Mouse (Mus musculus) MEL (cell line): ENCODE data around the gene Mmachc. TPM values are rescaled to one million over a fixed set of nuclear protein-coding genes. Genes with fewer than 3 reads are reported as not detected.

Experiments
- DNase-seq: peaks from one replicate; pipeline ENCODE4 v3.0.0; 2011; ENCODE audit warnings: low read depth, low spot score
- H3K27ac ChIP-seq: 2 replicates; pipeline ENCODE4 v1.5.1; 2012; ENCODE audit warnings: low read depth, mild to moderate bottlenecking, control low read depth, low read length, moderate library complexity; ENCODE audit not compliant: control insufficient read depth
- H3K27me3 ChIP-seq, 2 experiments: fragments of 150-350 bp in 1 of 2; sonication (generic) in 1 of 2; 2 replicates each; pipeline ENCODE4 v1.6.1; 2012; ENCODE audit warnings: low read length in 2 of 2, mild to moderate bottlenecking in 2 of 2, improper control_type of control experiment in 1 of 2, moderate library complexity in 1 of 2; ENCODE audit not compliant: insufficient read depth in 2 of 2, control insufficient read depth in 1 of 2
- H3K36me3 ChIP-seq, 2 experiments: 2 replicates each; pipeline ENCODE4 v1.6.1; 2012 to 2014; ENCODE audit warnings: low read length in 2 of 2, improper control_type of control experiment in 1 of 2, inconsistent platforms in 1 of 2, mild to moderate bottlenecking in 1 of 2; ENCODE audit not compliant: insufficient read depth in 2 of 2, control insufficient read depth in 1 of 2
- H3K4me1 ChIP-seq, 2 experiments: fragments of 150-350 bp in 1 of 2; sonication (generic) in 1 of 2; 2 replicates each; pipeline ENCODE4 v1.6.1; 2012; ENCODE audit warnings: low read length in 2 of 2, improper control_type of control experiment in 1 of 2, mild to moderate bottlenecking in 1 of 2; ENCODE audit not compliant: insufficient read depth in 2 of 2, control insufficient read depth in 1 of 2
- H3K4me3 ChIP-seq, 2 experiments: fragments of 150-350 bp in 1 of 2; sonication (generic) in 1 of 2; 2 replicates each; pipeline ENCODE4 v1.5.1; 2012; ENCODE audit warnings: low read depth in 2 of 2, low read length in 2 of 2, mild to moderate bottlenecking in 2 of 2, moderate library complexity in 2 of 2, control low read depth in 1 of 2, improper control_type of control experiment in 1 of 2; ENCODE audit not compliant: control insufficient read depth in 1 of 2, insufficient read depth in 1 of 2
- H3K79me2 ChIP-seq: 2 replicates; pipeline ENCODE4 v1.6.1; 2012; ENCODE audit warnings: mild to moderate bottlenecking, low read length, moderate library complexity; ENCODE audit not compliant: control insufficient read depth, poor library complexity, insufficient read depth
- H3K9ac ChIP-seq: 2 replicates; pipeline ENCODE4 v1.6.1; 2012; ENCODE audit warnings: low read depth, mild to moderate bottlenecking, control low read depth, low read length, moderate library complexity; ENCODE audit not compliant: control insufficient read depth, poor library complexity, severe bottlenecking
- H3K9me3 ChIP-seq: fragments of 150-350 bp; sonication (generic); replicated peaks from 2 replicates; pipeline ENCODE4 v1.6.1; 2012; ENCODE audit warnings: mild to moderate bottlenecking, low read length, improper control_type of control experiment, moderate library complexity; ENCODE audit not compliant: insufficient read depth
- CTCF ChIP-seq, 3 experiments: IDR thresholded peaks in 2 of 3; conservative IDR thresholded peaks in 1 of 3; 2 replicates each; pipeline ENCODE4 v1.5.1; 2011 to 2012; ENCODE audit warnings: low read length in 3 of 3, low read depth in 2 of 3, mild to moderate bottlenecking in 2 of 3, improper control_type of control experiment in 1 of 3, inconsistent platforms in 1 of 3, mixed read lengths in 1 of 3, moderate library complexity in 1 of 3; ENCODE audit not compliant: control insufficient read depth in 1 of 3, insufficient read depth in 1 of 3, poor library complexity in 1 of 3, severe bottlenecking in 1 of 3
- E2F4 ChIP-seq: IDR thresholded peaks from 2 replicates; pipeline ENCODE4 v1.6.1; 2011; ENCODE audit warnings: low read depth, low read length, improper control_type of control experiment, borderline replicate concordance
- EP300 ChIP-seq, 2 experiments: IDR thresholded peaks; 2 replicates each; pipeline ENCODE4 v1.6.1; 2011; ENCODE audit warnings: improper control_type of control experiment in 2 of 2, low read length in 2 of 2, low read depth in 1 of 2, mild to moderate bottlenecking in 1 of 2
- ETS1 ChIP-seq: IDR thresholded peaks from 2 replicates; pipeline ENCODE4 v1.6.1; 2012; ENCODE audit warnings: low read depth, mild to moderate bottlenecking, inconsistent platforms, low read length, improper control_type of control experiment, moderate library complexity
- HCFC1 ChIP-seq: IDR thresholded peaks from 2 replicates; pipeline ENCODE4 v1.6.1; 2012; ENCODE audit warnings: low read depth, mild to moderate bottlenecking, inconsistent platforms, low read length, improper control_type of control experiment, moderate library complexity
- JUND ChIP-seq: IDR thresholded peaks from 2 replicates; pipeline ENCODE4 v1.6.1; 2011; ENCODE audit warnings: low read depth, mild to moderate bottlenecking, improper control_type of control experiment, low read length
- MAX ChIP-seq: IDR thresholded peaks from 2 replicates; pipeline ENCODE4 v1.6.1; 2011; ENCODE audit warnings: low read length, improper control_type of control experiment
- MAZ ChIP-seq: IDR thresholded peaks from 2 replicates; pipeline ENCODE4 v1.6.1; 2012; ENCODE audit warnings: low read depth, mild to moderate bottlenecking, inconsistent platforms, low read length, improper control_type of control experiment
- MYB ChIP-seq: IDR thresholded peaks from 2 replicates; pipeline ENCODE4 v1.6.1; 2011; ENCODE audit warnings: mild to moderate bottlenecking, low read depth, low read length, improper control_type of control experiment
- MYC ChIP-seq: IDR thresholded peaks from 2 replicates; pipeline ENCODE4 v1.6.1; 2011; ENCODE audit warnings: low read depth, mild to moderate bottlenecking, low read length, improper control_type of control experiment, moderate library complexity
- NELFE ChIP-seq: IDR thresholded peaks from 2 replicates; pipeline ENCODE4 v1.6.1; 2011; ENCODE audit warnings: low read depth, low read length, improper control_type of control experiment
- POLR2A ChIP-seq, 2 experiments: IDR thresholded peaks; 2 replicates each; pipeline ENCODE4 v1.6.1; 2011 to 2012; ENCODE audit warnings: low read length in 2 of 2, mild to moderate bottlenecking in 2 of 2, control low read depth in 1 of 2, improper control_type of control experiment in 1 of 2, low read depth in 1 of 2, moderate library complexity in 1 of 2; ENCODE audit not compliant: control insufficient read depth in 1 of 2, insufficient read depth in 1 of 2, poor library complexity in 1 of 2
- POLR2AphosphoS2 ChIP-seq: IDR thresholded peaks from 2 replicates; pipeline ENCODE4 v1.6.1; 2011; ENCODE audit warnings: low read length, improper control_type of control experiment
- POLR2AphosphoS5 ChIP-seq: IDR thresholded peaks from 2 replicates; pipeline ENCODE4 v1.6.1; 2012; ENCODE audit warnings: low read depth, borderline replicate concordance, mild to moderate bottlenecking, inconsistent platforms, low read length, moderate library complexity, mixed read lengths
- SIN3A ChIP-seq: IDR thresholded peaks from 2 replicates; pipeline ENCODE4 v1.6.1; 2012; ENCODE audit warnings: low read length, improper control_type of control experiment, inconsistent platforms
- TAL1 ChIP-seq: IDR thresholded peaks from 2 replicates; pipeline ENCODE4 v1.6.1; 2012; ENCODE audit warnings: mild to moderate bottlenecking, inconsistent platforms, low read length, moderate library complexity, mixed read lengths
- TBP ChIP-seq: IDR thresholded peaks from 2 replicates; pipeline ENCODE4 v1.8.0; 2011; ENCODE audit warnings: low read depth, low read length, improper control_type of control experiment
- UBTF ChIP-seq: IDR thresholded peaks from 2 replicates; pipeline ENCODE4 v1.6.1; 2012; ENCODE audit warnings: low read depth, mild to moderate bottlenecking, inconsistent platforms, low read length, improper control_type of control experiment, moderate library complexity, borderline replicate concordance; ENCODE audit not compliant: insufficient read depth
- ZC3H11A ChIP-seq: IDR thresholded peaks from 2 replicates; pipeline ENCODE4 v1.6.1; 2012; ENCODE audit warnings: low read depth, mild to moderate bottlenecking, inconsistent platforms, low read length, improper control_type of control experiment
- ZMIZ1 ChIP-seq: IDR thresholded peaks from 2 replicates; pipeline ENCODE4 v1.6.1; 2012; ENCODE audit warnings: low read depth, mild to moderate bottlenecking, inconsistent platforms, low read length, improper control_type of control experiment, moderate library complexity
- ZNF384 ChIP-seq: IDR thresholded peaks from 2 replicates; pipeline ENCODE4 v1.6.1; 2012; ENCODE audit warnings: low read depth, mild to moderate bottlenecking, inconsistent platforms, low read length, improper control_type of control experiment
- polyA plus RNA-seq, 2 experiments: library from polyadenylated mRNA; stranded (reverse) in 1 of 2; unstranded in 1 of 2; fragments of >175 nt in 1 of 2; fragments of >200 nt in 1 of 2; gene quantifications; 2 replicates each; pipeline versions ENCODE4 v1.2.1 to v1.2.4; 2012; ENCODE audit warnings: low replicate concordance in 2 of 2, low read depth in 1 of 2; ENCODE audit not compliant: insufficient read length in 2 of 2, insufficient read depth in 1 of 2, missing spikeins in 1 of 2
- total RNA-seq: library from RNA; depleted of rRNA; stranded (reverse); fragments of 300-350 nt; gene quantifications from 2 replicates; pipeline ENCODE4 v1.2.3, GENCODE M21; 2012

The Mmachc gene
- total and polyA plus RNA-seq, 3 experiments, result 15.1 to 22.8 TPM; not detected in 1

GRCm38 (mm10) chr4:116708791-116709390 is 685 bp upstream of the Mmachc start:
- H3K27me3 ChIP-seq, result no peaks in the 10 kb centered on the region
- peaks cover 0 to 19% of the 10 kb centered on the region in 2 experiments; a peak in 3 of 4 replicates for H3K36me3 ChIP-seq
- H3K4me1 ChIP-seq, result peaks cover 0 to 12% of the 10 kb centered on the region in 2 experiments; a peak in 3 of 4 replicates
- peaks cover 6% of the 10 kb centered on the region for H3K79me2 ChIP-seq
- TF ChIP-seq ZNF384 (peak; percentile 91), MAX (no peak; the same call in 1 of the 2 replicates), MAZ (0 out of 2 replicates have a peak, but pooled peaks have one; percentile 35), ETS1 (0 out of 2 replicates have a peak, but pooled peaks have one; percentile 1)
- TF ChIP-seq, all 39 proteins: peak for 3
- Histone ChIP-seq H3K9ac (peak overlapping the region; percentile 76), H3K27ac (peak overlapping the region; percentile 63), H3K4me3 (peak overlapping the region; percentile 71 to 73), H3K9me3 (no peaks in the 10 kb centered on the region)
- peak; percentile 69 for DNase-seq

DNA sequence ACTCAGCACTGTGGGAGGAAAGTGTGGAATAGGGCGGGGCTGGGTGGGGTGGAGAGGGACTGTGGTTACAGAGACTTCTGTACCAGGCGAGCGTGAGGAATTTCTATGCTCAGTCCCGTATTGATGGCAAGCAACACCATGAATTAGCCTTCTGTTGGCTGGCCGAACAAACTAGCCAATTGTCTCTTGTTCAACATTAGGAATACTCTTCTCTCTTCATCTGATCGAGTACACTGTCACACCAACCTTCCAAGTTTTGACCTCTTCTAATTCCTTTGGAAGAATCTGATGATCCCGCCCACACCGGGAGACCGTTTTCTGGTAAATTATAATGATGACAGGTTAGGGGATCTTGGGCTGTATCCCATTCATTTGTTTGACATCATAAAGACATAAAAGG is 540 bp downstream of the Mmachc start:
- H3K27ac ChIP-seq, result peak overlapping the region; percentile 62
- H3K4me3 ChIP-seq, result peak overlapping the region; percentile 70 to 71
- no peaks in the 10 kb centered on the region for H3K9me3 ChIP-seq
- peaks cover 1 to 19% of the 10 kb centered on the region in 2 experiments; a peak in 3 of 4 replicates for H3K36me3 ChIP-seq
- DNase-seq, result peak; percentile 49
- H3K4me1 ChIP-seq, result peaks cover 0 to 12% of the 10 kb centered on the region in 2 experiments; a peak in 3 of 4 replicates
- no peaks in the 10 kb centered on the region for H3K27me3 ChIP-seq
- H3K79me2 ChIP-seq, result peaks cover 6% of the 10 kb centered on the region
- H3K9ac ChIP-seq, result peak overlapping the region; percentile 76
- no peak for TF ChIP-seq EP300 (IDR thresholded peaks at IDR 0.05; ENCODE audit: low read depth in 1 of 2, low read length in 2 of 2)
- no peak for TF ChIP-seq TAL1
- TF ChIP-seq NELFE, result no peak
- no peak for TF ChIP-seq SIN3A
- TF ChIP-seq TBP, result no peak
- no peak for TF ChIP-seq UBTF
- TF ChIP-seq JUND, result no peak
- TF ChIP-seq MYC, result no peak
- no peak for TF ChIP-seq MYB
- no peak; the same call in 1 of the 2 replicates for TF ChIP-seq ZMIZ1
- TF ChIP-seq HCFC1, result no peak
- TF ChIP-seq POLR2AphosphoS5, result no peak
- no peak for TF ChIP-seq CTCF (IDR thresholded peaks at IDR 0.05 in 2 of 3, conservative IDR thresholded peaks at IDR 0.05 in 1 of 3; ENCODE audit: control insufficient read depth in 1 of 3, insufficient read depth in 1 of 3, low read depth in 2 of 3, low read length in 3 of 3, poor library complexity in 1 of 3, severe bottlenecking in 1 of 3)
- no peak for TF ChIP-seq ZC3H11A
- no peak for TF ChIP-seq E2F4
- no peak for TF ChIP-seq POLR2A (IDR thresholded peaks at IDR 0.05; ENCODE audit: control insufficient read depth in 1 of 2, insufficient read depth in 1 of 2, low read depth in 1 of 2, low read length in 2 of 2, poor library complexity in 1 of 2)
- TF ChIP-seq POLR2AphosphoS2, result no peak
- TF ChIP-seq, all 39 proteins: peak for 0
